Mouse (Mus musculus) gastrocnemius, postnatal 25 days (tissue): ENCODE results near the gene Cd200r1. TPM values are rescaled to one million over a fixed set of nuclear protein-coding genes. Genes with fewer than 3 reads are reported as not detected.
A peak's percentile ranks its signal among the peaks of the same experiment; 100 is the strongest.

Experiments
- DNase-seq: peaks from one replicate; pipeline ENCODE4 v3.0.0; 2022
- long read RNA-seq, 2 experiments: library from polyadenylated mRNA; stranded (forward); transcript quantifications; one replicate each; pipeline ENCODE4 v2.0.0; 2021
- total RNA-seq, 2 experiments: library from RNA; stranded (reverse); gene quantifications; 1 replicate in 1 of 2; 2 replicates in 1 of 2; pipeline ENCODE4 v1.2.3; 2021

The Cd200r1 gene
- under 1 TPM in 1 of 2 experiments, not detected in 1; 0.11 TPM for total RNA-seq
- long read RNA-seq, experiment 1 = 0 reads
- long read RNA-seq, experiment 2 = 0 reads

DNA sequence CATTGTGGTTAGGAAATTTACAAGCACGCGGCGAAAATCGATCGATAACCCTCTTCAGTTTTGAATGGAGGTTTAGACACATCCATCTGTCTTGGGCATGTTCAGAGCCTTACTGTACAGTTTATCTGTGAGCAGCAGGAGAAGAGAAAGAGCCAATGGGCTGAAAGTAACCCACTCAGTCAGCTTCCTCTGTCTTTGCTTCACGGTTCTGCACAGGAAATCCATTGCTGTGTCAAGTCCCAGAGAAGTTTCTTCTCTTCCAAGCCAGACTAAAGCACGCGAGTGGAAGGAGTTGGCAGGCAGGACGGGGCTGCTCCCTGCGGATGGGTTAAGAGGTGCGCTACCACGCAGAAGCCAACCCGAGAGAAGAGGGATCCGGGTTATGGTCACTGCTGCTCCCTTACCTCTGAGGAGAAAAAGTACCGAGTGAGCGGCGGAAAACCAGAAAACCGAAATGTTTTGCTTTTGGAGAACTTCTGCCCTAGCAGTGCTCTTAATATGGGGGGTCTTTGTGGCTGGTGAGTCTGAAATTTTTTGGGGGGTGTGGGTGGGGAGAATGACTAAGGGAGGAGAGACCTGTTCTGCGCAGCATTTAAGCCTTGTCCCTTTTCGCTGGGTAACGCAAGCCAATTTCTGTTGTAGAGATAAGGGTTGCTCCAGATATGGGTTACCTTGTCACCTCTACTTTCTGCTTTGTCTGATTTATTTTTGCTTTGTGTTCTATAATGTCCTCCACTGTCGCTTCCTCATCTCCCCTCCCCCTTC is at the start of gene Cd200r1:
TSS of gene Cd200r1 (plus strand) at position 182 of the 765 bp plus-strand sequence.
- DNase-seq = no peak

DNA sequence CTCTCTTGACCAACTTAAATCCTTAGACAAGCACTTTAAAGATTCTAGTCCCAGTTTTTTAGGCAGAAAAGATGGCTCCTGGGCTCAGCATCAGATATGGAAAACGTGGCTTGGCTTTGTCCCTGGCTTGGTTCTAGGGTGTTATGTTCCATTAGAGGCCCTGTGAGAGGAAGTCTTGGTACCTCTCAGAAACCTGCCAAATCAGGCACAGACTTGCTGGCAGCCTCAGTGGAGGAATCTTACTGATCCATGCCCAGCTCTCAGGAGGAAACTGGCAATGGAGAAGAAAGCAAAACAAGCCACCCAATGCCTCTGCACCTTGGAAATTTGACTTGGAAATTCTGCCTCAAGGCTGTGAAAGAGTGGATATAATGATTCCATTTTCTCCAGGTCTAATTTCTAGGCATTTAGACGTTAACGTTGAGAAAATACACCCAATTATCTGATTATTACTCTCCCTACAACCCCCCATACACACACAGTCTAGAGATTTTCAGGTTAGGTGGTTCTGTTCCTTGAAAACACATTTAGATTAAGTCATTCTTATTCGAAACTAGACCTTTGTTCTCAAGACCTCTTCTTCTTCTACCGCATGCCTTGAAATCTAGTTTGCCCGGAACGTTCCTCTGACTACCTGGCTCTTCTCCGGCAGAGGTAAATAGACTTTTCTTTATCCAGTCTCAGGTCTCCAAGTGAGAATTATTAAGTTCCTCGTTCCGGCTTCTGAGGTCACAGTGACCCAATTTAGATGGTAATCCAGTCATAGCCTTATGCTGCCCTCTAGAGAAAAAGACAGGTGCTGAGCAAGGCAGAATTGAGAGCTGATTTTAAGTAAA is 49.0 kb upstream of the Cd200r1 start:
- peak; percentile 18 for DNase-seq

DNA sequence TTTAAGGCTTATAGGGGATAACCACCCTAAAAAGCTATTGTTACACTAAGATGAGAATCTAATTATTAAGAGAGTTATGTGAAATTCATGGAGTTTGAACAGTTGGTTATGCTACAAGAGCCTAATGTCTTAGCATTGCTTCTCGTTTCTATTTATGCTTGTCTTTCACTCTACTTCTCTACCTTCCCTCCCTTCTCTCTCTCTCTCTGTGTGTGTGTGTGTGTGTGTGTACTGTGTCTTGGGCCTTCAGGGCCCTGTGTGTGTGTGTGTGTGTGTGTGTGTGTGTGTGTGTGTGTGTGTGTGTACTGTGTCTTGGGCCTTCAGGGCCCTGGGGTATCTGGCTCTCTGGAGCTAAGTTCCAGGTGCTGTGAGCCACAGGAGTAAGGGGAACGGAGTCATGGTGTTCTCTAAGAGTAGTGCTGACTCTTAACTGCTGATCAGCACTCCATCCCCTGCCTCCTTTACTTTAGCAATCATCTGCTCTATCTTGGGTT is 48.3 kb upstream of the Cd200r1 start:
- DNase-seq = no peak

DNA sequence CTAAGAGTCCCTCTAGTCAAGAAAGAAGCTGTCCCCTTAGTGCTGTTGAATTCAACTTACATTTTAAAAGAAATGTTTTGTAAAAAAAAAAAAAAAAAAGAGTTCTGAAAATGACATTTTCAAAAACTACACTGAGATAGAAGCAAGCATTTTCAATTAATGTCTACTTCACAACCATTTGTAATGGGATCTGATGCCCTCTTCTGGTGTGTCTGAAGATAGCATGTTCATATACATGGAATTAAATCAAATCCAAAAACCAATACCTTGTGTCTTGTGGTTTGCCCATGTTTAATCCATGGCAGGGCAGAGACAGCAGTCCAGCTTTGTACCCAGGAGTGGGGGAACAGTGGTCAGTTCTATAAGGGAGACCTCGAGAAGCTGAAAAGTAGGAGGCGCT is 47.7 kb upstream of the Cd200r1 start:
- no peak for DNase-seq

DNA sequence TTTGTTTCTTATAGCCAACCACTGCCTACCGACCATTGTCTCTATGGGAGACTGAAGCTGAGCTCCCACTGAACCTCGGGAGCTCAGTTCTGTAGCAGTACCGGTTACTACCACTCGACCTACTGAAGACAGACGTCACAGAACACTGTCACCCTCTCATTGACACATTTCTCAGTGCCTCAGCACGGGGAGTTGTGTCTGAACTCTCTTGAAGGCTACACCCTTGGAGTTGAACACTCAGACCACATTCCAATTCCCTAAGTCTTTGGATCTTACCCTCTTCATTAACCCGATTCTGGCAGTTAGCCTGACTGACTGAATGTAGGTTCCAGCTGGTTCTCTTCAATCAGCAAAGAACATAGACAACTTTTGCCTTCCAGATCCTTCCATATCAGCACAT is 46.2 kb upstream of the Cd200r1 start:
- DNase-seq = no peak

DNA sequence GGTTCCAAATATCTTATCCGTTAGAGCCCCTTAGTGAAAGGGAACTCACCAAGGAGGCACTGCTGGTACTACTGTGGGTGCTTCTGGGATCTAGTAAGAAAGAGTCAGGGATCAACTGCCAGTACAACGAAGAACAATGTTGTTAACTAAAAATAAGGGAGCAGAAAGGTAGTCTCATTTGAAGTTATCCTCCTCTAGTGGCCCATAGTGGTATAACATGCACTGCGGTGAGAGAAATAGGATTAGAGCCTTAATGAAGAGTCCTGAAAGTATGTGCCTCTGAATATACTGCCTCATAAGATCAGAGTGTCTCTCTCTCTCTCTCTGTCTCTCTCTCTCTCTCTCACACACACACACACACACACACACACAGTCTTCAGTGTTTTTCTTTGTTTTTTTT is 45.0 kb upstream of the Cd200r1 start:
- DNase-seq = no peak

DNA sequence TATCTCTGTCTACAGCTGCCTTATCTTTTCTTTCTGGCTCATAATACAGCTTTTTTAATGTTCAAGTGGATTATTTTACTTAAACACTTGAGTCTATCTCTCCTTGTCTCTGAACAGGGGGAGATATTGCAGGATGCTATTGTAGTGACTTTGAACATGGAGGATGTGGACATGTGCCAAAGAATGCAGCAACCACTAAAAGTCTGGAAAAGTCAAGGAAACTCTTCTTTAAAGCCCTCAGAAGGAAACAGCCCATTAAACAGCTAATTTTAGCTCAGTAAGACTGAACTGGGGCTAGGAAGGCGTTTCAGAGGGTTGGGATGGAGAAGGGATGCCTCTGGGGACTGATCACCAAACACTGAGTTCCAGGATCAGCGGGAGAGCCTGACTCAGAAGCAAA is 42.9 kb upstream of the Cd200r1 start:
- no peak for DNase-seq

DNA sequence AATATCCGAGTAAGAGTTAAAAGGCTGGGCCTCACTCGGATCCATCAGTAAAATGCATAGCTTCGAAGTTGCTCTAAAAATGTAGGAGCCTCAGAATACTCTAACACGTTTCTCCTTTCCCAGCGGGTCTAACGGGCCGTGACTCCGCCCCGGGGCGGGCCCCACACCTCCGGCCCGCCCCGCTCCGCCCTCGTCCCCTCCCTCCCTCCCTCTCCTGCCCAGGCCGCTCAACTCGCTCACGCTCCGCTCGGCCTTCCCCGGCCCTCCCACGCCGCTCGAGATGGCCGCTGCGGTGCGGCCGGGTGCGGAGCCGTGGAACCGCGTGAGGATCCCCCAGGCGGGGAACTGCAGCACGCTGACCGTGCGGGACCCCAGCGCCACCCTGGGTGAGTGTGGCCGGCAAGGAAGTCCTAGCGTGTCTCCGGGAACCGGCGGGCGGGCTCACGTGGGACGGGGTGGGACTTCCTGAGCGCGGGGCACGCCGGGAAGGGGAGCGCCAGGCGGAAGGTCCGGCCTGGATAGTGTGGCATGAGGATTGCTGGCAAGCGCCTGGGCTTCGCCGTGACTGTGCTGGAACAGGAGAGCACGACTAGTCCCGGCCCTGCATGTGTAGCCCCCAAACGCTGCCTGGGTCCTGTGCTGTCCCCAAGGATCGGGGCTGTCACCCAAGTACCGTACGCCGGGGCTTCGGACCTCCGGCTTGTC is 41.3 kb upstream of the Cd200r1 start, which contains the start of gene Nepro:
TSS of gene Nepro (plus strand) at position 219 of the 705 bp plus-strand sequence.
- DNase-seq = peak; percentile 96

DNA sequence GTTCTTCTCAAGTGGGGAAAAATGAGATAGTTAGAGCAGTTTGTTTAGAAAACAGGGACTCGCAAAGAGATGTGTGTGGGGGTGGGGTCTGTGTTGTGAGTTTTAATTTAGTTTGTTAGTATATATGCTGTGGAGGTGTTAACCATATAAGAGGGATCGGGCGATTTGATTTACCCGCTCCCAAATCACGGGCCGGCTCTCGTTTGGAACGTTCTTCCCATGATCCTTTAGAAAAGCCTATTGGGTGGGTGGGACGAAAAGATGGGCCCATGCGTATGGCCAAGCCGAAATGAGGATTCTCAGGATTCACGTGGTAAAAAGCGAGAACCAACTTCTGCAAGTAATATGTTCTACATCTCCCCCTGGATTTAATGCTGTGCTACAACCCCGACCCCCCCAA is 40.7 kb upstream of the Cd200r1 start:
- DNase-seq = no peak

DNA sequence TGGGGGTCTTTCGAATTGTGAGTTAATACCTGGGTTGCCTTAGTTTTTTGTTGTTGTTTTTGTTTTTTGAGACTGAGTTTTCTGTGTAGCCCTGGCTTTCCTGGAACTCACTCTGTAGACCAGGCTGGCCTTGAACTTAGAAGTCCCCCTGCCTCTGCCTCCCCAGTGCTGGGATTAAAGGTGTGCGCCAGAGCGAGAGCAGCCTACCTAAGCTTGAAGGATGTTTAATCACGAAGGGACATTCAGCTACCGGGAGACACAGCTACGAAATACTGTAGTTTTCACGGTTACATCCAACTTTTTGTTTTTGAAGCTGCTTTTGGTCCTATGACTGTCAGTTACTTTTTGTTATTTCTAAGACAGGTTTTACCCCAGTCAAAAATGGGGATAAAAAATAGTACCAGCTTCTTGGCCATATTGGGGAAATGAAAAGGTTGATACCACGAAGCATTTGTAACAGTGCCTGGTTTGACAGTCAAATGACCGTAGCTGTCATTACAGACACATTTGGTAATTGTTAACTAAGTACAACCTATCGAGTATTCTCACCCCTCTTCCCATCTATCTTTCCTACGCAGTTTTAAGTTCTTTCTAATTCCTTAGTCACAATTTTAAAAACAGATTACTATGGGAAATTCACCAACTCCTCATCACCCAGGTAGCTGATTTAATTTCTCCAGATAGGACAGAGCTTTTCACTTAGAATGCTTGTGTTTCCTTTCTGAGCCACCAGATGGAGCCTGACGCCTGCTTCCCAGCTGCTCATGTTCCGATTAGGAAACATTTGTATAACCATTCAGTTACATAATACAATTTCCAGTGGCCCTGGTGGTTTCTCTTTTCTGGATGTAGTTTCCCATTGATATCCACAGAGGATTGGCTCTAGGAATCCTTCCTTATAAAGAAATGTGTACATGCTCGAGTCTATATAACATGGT is 40.0 kb upstream of the Cd200r1 start:
- peak; percentile 49 for DNase-seq

DNA sequence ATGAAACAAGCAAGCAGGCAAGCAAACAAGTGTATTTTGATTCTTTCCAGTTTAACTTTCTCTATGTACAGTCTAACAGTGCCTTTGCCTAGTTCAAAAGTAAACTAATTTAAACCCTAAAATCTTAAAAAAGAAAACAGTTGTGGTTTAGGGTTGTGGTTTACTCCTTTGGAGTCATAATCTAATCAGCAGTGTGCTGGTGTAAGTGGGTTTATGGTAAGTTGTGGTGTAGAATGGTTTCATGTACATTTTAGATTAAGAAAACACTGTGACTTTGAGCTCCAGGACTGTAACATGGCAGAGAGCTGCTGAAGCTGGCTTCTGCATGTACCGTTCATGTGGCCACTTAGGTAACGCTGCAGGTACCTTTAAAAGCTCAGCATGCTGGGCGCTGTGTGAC is 38.0 kb upstream of the Cd200r1 start:
- DNase-seq = no peak

DNA sequence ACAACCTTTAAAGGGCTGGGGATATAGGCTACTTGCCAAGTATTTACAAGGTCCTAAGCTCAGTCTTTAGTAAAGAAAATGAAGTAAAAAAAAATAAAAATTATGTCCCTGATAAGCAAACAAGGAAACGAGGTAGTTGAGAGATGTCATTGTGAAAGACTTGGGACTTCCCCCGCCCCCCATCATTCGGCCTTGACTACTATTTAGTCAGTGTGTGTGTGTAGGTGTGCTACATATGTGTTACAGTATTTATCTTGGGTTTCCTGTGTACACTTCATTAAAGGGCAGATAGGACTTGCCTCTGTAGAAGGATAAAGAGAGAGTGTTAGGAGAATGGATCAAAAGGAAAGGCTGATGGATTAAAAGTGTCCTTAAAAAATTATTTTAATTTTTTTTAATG is 31.5 kb upstream of the Cd200r1 start:
- DNase-seq = no peak

DNA sequence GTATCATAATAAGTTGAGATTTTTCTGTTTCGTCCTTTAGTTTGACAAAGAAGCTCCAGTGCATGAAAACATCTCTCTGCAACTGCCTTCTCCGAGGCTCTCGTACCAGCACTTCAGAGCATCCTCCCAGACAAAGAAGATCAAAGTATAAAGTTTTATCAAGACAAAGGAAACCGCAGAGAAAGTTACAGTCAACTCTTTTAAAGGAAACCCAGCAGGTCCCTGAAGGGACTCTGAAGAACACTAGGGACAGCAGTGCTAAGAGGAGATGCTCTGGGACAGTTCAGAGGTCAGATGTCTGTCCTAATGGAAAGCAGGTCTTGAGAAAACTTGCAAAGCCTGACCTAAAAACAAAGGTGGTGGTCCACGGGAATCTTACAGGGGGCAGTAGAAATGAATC is 29.9 kb upstream of the Cd200r1 start:
- DNase-seq = no peak

DNA sequence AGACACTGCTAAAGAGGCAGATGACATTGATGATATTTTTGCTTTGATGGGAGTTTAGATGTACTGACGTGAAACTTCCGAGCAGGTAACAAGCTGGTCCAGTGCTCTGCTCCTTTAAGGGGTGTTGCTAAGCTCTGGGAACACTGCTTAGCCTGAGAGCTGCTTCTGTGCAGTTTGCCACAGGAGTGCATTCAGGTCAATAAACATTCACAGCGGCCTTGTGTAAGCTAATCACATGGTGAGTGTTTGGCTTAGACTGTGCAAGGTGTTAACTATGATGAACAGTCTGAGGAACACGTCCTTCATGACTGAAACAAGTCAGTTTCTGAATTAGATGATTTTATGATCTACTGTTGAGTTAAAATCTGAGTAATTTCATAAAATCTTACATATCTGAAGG is 29.4 kb upstream of the Cd200r1 start:
- no peak for DNase-seq

DNA sequence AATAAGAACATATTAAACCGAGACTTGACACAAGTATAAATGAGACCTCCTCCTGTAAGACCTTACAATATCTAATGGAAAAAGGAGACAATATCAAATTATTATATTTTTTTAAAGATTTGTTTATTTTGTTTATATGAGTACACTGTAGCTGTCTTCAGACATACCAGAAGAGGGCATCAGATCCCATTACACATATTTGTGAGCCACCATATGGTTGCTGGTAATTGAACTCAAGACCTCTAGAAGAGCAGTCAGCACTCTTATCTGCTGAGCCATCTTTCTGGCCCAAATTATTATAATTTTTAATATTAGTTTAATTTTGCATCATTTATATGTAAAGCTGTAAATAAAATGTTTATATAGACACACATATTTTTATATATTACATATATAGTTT is 22.8 kb upstream of the Cd200r1 start:
- DNase-seq = no peak

DNA sequence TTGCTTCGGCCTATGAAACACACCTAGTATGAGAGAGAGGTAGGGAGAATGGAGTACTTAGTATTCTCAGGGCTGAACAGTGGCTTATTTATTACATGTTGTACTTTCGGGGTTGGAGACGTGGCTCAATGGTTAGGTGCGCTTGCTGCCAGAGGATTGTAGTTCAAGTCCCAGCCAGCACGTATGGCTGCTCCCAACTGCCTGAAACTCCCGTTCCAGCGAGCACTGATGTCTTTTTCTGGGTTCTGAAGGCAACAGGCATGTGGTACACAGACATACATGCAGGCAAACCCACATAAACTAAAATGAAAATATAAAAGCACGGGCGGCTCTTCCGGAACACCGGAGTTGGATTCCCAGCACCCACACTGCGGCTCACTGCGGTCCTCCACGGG is 20.1 kb upstream of the Cd200r1 start:
- no peak for DNase-seq

DNA sequence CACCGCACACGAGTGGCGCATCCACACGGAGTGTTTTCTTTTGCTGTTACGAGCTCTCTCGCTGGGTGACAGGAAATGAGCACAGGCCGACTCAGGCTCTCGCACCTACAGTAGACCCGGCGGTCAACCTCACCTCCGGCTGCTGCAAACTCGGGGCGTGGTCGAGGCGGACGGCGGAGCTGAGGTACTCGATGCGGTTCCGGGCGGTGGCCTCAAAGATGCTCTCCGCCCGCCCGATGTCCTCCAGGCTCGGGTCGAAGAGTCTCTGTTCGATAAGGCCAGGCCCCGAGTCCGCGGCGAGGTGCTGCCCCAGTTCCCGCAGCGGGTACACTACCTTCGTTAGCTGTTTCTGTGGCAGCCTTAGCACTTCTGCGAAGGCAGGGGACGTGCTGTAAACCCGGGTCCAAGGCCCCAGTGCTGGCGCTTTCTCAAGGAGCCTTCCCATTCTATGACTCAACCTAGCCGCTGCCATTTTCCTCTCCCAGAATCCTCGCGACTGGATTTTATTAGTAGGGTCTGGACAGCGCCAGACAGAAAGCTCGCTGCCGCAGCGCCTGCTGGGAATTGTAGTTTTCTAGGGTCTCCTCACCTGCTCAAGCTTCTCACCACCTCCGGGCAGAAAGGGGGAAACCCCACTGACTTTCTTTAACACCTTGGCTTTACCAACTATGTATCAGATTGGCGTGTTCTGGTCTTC is 19.5 kb upstream of the Cd200r1 start, which contains the start of gene Gtpbp8:
TSS of gene Gtpbp8 (minus strand) at position 498 of the 697 bp plus-strand sequence.
- DNase-seq = peak; percentile 81

DNA sequence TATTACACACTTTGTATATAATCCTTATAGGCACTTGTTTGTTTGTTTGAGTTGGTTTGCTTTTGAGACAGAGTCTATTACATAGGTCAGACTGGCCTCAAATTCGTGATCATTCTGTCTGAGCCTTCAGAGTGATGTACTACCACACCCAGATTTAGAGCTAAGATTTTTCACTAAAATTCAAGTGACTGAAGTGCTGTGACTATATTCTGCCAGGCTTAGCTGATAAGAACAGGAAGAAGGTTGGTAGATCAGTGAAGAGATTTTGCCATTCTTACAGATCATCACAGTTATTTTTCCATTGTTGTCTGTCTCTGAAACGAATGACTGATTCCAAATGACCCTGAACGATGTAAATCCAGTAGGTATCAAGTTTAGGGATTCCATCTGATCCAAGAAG is 17.5 kb upstream of the Cd200r1 start:
- no peak for DNase-seq

DNA sequence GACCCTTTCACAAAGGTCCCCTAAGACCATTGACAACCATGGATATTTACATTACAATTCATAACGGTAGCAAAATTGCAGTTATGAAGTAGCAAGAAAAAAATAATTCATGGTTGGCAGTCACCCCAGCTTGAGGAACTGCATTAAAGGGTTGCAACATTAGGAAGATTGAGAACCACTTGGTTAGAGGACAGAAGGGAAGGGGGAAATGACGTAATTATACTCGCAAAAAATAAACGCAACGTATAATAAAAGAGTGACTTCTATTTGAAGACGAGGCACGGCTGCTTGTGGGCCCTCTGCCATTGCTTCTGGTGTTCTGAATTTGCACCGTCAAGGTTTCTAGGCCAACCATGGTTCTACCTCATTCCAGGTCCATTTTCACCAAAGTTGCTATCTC is 7.8 kb upstream of the Cd200r1 start:
- DNase-seq = no peak

DNA sequence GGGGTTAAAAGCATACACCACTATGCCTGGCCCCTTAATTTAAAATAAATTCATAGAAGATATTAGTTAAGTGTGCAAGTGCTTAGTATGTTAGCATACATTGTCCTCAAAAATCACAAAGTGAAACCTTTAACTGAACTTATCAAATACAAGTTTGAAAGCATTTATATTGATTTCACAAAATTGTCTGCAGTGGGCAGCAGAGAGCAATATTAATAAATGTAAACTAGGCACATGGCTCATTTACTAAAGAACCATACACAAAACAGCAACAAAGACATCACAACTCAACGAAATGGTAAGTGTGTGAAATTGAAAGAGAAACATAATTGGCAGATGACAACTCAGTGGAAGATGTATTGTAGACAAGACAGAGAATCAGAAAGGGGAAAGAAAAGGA is 3.7 kb upstream of the Cd200r1 start:
- DNase-seq = no peak
